Mouse (Mus musculus) neural tube, embryonic 12.5 days (tissue): ENCODE measurements around the gene Trim13. TPM values are rescaled to one million over a fixed set of nuclear protein-coding genes. Genes with fewer than 3 reads are reported as not detected.
A peak's percentile ranks its signal among the peaks of the same experiment; 100 is the strongest.

Experiments used
- ATAC-seq: fragments of 200-750 bp; cut with Nextera tagmentation; 2 replicates; pipeline ENCODE4 v1.8.0; 2017; ENCODE audit warnings: low read depth, mild to moderate bottlenecking, moderate TSS enrichment, moderate library complexity; ENCODE audit not compliant: low FRiP score
- H3K27ac ChIP-seq: fragments of 300-500 bp; sonication (generic); 2 replicates; pipeline ENCODE4 v1.5.1; 2016
- H3K27me3 ChIP-seq: fragments of 300-500 bp; sonication (generic); replicated peaks from 2 replicates; pipeline ENCODE4 v1.6.1; 2016; ENCODE audit warnings: mild to moderate bottlenecking
- H3K36me3 ChIP-seq: fragments of 300-500 bp; sonication (generic); 2 replicates; pipeline ENCODE4 v1.6.1; 2016; ENCODE audit warnings: mild to moderate bottlenecking
- H3K4me1 ChIP-seq: fragments of 300-500 bp; sonication (generic); 2 replicates; pipeline ENCODE4 v1.6.1; 2016
- H3K4me2 ChIP-seq: fragments of 300-500 bp; sonication (generic); replicated peaks from 2 replicates; pipeline ENCODE4 v1.6.1; 2016; ENCODE audit warnings: mild to moderate bottlenecking
- H3K4me3 ChIP-seq: fragments of 300-500 bp; sonication (generic); 2 replicates; pipeline ENCODE4 v1.5.1; 2016
- H3K9ac ChIP-seq: fragments of 300-500 bp; sonication (generic); 2 replicates; pipeline ENCODE4 v1.6.1; 2016; ENCODE audit warnings: mild to moderate bottlenecking
- H3K9me3 ChIP-seq: fragments of 300-500 bp; sonication (generic); 2 replicates; pipeline ENCODE4 v1.6.1; 2016; ENCODE audit warnings: mild to moderate bottlenecking
- WGBS: fragments of 180-500 bp; shearing (Covaris S2); methylation state at CpG from one replicate; pipeline ENCODE4 v1.1.7; 2016; 5-methylcytosine and 5-hydroxymethylcytosine counted together
- microRNA counts: library from miRNA; unstranded; fragments of <30 nt; microRNA quantifications from one replicate; lab custom pipeline; 2017
- microRNA-seq: library from miRNA; unstranded; fragments of <30 nt; microRNA quantifications from one replicate; pipeline ENCODE4, GENCODE M21; 2017
- polyA plus RNA-seq: library from polyadenylated mRNA; unstranded; fragments of >200 nt; fragmentation: Nextera tagmentation; extraction: Ambion mirVana; gene quantifications from 2 replicates; pipeline ENCODE4 v1.2.1, GENCODE M21; 2016

Trim13 gene
- polyA plus RNA-seq, 1 experiment from 2014 or later, result 46.5 TPM

DNA sequence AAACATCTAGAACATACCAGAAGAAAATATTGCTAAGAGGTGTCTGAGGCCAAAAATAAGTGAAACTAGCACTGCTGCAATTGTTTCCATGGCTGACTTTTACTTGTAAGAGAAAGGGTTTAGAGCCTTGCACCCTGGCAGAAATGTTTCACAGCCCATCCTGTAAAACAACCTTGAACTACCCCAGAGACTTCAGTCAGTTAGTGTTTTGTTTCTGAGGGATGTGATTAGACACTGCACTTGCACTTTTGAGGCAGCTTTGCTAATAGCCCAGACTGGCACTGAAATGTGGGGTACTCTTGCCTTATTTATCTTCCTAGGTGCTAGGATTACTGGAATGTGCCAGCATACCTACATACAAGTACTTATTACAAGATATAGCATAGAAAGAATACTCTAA lies 37.9 kb downstream of the Trim13 start:
- no peak for ATAC-seq
- H3K36me3 ChIP-seq, result no peaks in the 10 kb centered on the region
- H3K4me3 ChIP-seq, result no peak overlapping the region
- no peak overlapping the region for H3K9ac ChIP-seq
- H3K27ac ChIP-seq, result no peak overlapping the region
- H3K4me1 ChIP-seq, result no peaks in the 10 kb centered on the region
- no peak overlapping the region for H3K4me2 ChIP-seq
- H3K9me3 ChIP-seq, result no peaks in the 10 kb centered on the region
- H3K27me3 ChIP-seq, result no peaks in the 10 kb centered on the region

DNA sequence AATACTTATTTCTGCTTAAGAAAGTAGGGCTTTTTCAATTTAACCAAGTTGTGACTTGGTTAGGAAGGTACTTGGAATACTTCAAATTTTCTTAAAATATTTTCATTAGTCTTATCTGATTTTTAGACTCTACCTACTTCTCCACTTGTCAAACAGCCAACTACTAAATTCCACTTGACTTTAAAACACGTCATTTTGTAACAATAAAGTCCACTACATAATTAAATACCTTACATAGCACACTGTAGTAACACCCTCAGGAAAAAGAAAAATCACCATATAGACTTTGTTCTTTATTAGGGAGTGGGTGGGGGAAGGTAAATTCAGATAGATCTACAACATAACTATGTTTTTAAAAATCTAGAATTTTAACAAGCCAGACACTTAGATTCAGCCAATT lies 44.6 kb downstream of the Trim13 start:
- Histone ChIP-seq H3K9me3 (no peaks in the 10 kb centered on the region), H3K27me3 (no peaks in the 10 kb centered on the region), H3K4me2 (no peak overlapping the region), H3K9ac (no peak overlapping the region), H3K4me1 (no peaks in the 10 kb centered on the region), H3K36me3 (no peaks in the 10 kb centered on the region), H3K4me3 (no peak overlapping the region), H3K27ac (no peak overlapping the region)
- 83% methylated on average over 1 of the region's 1 CpGs for WGBS
- ATAC-seq, result no peak

DNA sequence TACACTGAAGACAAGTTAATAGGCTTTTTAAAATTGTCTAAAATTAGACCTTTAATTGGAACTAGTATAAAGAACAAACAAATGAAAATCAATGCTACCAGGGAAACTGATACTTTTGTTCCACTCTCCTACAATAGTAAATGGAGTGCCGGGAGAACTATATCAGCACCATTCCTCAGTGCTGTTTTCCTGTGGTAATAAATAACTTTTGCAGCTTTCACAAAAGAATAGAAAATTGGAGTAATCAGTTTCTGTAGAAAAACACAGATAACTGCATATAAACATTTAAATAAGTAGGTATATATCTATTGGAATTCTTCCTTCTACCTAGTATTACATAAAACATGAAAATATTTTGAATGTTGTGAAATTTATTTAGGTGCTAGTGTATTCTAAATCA lies 47.5 kb downstream of the Trim13 start:
- no peaks in the 10 kb centered on the region for H3K36me3 ChIP-seq
- H3K9ac ChIP-seq, result no peak overlapping the region
- H3K4me1 ChIP-seq, result no peaks in the 10 kb centered on the region
- no peaks in the 10 kb centered on the region for H3K9me3 ChIP-seq
- no peak overlapping the region for H3K4me3 ChIP-seq
- H3K27me3 ChIP-seq, result no peaks in the 10 kb centered on the region
- 10% methylated on average over 1 of the region's 1 CpGs for WGBS
- ATAC-seq, result no peak
- no peak overlapping the region for H3K27ac ChIP-seq
- no peak overlapping the region; the same call in 1 of the 2 replicates for H3K4me2 ChIP-seq

DNA sequence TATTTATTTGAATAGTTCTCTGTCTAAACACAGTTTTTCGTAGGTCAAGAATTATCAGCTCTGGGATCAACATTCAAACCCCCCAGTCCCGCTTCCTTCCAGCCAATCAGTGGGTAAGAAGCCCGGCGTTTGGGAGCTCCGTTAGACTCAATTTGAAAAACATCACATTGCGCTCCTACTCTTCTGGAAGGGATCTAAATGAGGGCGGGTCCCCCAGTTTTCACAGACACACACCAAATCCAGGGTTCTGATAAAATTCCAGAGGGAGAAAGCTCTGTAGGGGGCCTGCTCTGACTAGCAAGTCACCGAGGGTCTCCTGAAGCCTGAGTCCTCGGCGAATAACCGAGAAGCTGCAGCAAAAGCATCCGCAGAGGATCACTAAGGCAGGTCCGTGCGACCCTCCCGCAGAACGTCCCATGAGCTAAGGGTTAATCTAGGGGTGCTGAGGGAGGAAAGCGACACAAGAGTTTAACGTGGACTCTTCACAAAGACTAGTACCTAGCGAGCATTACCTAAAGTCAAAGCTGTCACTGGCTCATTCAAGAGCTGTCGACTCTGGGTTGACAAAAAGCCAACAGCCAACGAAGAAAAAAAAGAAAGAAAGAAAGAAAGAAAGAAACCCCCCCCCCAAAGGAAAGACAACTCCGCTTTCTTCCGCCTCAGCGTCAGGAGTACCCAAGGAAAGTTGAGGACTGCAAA lies 49.3 kb downstream of the Trim13 start:
- ATAC-seq, result no peak

DNA sequence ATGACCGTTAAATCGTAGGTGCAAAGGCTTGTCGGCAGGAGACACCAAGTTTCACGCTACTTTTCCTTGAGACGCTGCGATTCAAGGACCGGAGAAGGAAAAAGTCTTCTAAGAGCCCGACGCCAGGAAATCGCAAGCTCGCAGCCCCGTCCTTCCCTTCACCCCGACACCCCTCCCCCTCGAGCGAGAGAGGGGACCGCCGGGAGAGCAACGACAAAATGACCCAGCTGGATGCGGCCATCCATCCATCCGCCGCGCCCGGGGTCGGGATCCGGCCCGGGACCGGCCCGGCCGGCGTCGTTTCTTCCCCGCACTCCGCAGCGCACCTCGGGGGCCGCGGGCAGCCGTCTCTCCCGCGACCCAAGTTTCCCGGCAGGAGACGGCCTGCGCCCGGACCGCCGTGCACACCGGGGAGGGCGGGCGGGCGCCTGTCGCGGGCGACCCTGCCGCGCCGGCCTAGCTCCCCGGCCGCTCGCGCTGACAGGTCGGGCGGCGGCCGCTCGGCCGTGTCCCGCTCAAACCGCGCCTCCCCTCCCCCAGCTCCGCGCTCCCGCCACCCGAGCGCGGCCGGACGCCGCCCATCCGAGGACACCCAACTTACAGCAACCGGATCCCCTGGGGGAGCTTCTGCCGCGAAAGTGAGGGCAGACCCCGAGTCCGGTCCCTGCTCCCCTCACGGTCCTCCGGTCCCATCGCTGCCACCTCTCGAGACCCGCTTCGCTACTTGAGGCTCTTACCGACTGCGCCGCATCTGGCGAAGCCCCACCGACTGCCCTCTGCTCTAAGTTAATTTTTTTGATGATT lies 50.0 kb downstream of the Trim13 start:
- ATAC-seq, result peak; percentile 79
- Histone ChIP-seq H3K36me3 (no peaks in the 10 kb centered on the region), H3K9ac (peak overlapping the region; percentile 94), H3K4me1 (no peaks in the 10 kb centered on the region), H3K9me3 (no peaks in the 10 kb centered on the region), H3K4me2 (peak overlapping the region; percentile 71), H3K4me3 (peak overlapping the region; percentile 95), H3K27me3 (no peaks in the 10 kb centered on the region), H3K27ac (peak overlapping the region; percentile 69)
- WGBS, result 1% methylated on average over 86 of the region's 95 CpGs

More for the DNA sequence above, 49.3 kb downstream of the Trim13 start:
- H3K4me3 ChIP-seq, result peak overlapping the region; percentile 95
- H3K9ac ChIP-seq, result peak overlapping the region; percentile 94
- no peaks in the 10 kb centered on the region for H3K27me3 ChIP-seq
- no peaks in the 10 kb centered on the region for H3K36me3 ChIP-seq
- under 1% methylated on average over 24 of the region's 24 CpGs for WGBS
- H3K4me1 ChIP-seq, result no peaks in the 10 kb centered on the region
- H3K27ac ChIP-seq, result peak overlapping the region; percentile 69; the same call in 1 of the 2 replicates
- no peaks in the 10 kb centered on the region for H3K9me3 ChIP-seq
- peak overlapping the region; percentile 71 for H3K4me2 ChIP-seq

DNA sequence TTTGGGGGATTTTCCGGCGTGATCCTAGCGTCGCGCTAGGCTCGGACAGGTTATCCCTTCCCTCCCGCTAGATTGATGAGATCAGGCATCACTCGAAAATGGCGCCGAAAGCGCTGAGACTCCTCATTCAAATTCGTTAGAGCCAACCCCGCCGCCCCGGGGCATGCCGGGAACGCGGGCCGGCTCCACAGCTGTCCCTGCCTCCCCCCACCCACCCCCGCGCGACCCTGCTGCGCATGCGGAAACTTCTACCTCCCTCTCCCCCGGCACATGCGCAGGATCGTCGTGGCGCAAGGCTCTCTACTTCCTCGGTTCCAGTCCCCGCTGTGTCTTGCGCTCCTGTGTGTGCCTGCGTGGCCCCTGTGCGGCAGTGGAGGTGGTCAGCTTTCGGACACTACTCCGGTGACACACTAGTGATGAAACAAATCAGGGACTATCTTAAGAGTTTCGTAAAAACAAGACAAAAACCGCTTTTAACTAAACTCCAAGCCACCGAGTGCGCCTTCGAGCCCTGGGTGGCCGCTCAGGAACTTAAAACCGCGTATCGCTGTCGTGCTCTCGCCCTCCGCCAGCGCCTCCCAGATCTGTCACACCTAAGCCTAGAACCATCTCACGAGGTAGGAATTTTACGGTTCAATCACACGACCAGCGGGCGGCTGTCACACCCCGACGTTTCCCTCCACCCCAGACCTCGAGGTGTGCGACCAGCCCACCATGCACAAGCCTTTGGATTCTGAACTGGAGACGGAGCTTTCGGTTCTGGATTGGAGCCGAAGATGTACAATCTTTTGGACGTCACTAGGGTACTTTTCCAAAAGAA lies 50.8 kb downstream of the Trim13 start:
- H3K36me3 ChIP-seq, result no peaks in the 10 kb centered on the region
- H3K4me2 ChIP-seq, result peak overlapping the region; percentile 71
- ATAC-seq, result peak; percentile 95
- H3K4me3 ChIP-seq, result peak overlapping the region; percentile 95
- 3% methylated on average over 62 of the region's 62 CpGs for WGBS
- no peaks in the 10 kb centered on the region for H3K4me1 ChIP-seq
- H3K27ac ChIP-seq, result peak overlapping the region; percentile 69
- no peaks in the 10 kb centered on the region for H3K9me3 ChIP-seq
- H3K9ac ChIP-seq, result peak overlapping the region; percentile 94
- no peaks in the 10 kb centered on the region for H3K27me3 ChIP-seq

DNA sequence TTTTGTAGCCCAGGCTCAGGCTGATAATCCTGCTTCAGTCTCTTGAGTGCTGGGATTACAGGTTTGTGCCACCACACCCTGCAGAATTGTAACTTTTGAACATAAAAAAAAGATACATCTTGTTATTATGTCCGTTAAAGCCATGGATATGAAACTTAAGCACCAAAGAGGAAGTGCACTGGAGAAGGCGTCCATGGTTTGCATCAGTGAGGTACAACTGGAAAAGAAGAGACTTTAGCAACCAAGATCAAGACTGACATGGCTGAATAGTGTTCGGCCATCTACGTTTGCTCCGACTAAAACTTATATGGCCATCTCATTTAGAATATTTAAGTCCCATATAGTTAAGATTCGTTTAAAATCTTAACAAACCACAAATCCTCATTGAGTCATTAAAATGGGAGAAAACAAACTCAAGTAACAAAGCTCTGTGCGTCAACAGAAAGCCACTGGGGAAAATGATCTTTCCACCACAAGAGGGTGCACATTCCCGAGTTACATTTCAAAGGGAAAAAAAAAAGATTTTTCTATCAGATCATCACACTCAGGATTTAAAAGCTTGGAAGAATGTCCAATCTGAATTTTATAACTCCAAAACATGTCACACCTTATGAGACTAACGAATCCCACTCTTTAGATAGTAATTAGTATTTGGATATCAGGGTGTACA lies 52.4 kb downstream of the Trim13 start:
- no peak for ATAC-seq
- H3K9me3 ChIP-seq, result no peaks in the 10 kb centered on the region
- no peak overlapping the region for H3K9ac ChIP-seq
- no peak overlapping the region for H3K27ac ChIP-seq
- no peaks in the 10 kb centered on the region for H3K36me3 ChIP-seq
- H3K4me2 ChIP-seq, result no peak overlapping the region
- H3K4me3 ChIP-seq, result no peak overlapping the region
- 45% methylated on average over 9 of the region's 9 CpGs for WGBS
- H3K4me1 ChIP-seq, result no peaks in the 10 kb centered on the region
- no peaks in the 10 kb centered on the region for H3K27me3 ChIP-seq

MicroRNAs within 50 kb of the gene (microRNA counts, 519-probe panel; counts per million panel counts)
- microRNA mmu-miR-15a (lab: Ali Mortazavi, UCI) (7,431 counts per million, percentile 96 among the panel's probes with 10 or more counts), microRNA mmu-miR-16 (lab: Ali Mortazavi, UCI) (8,420 counts per million, percentile 99 among the panel's probes with 10 or more counts)

Small RNA genes within 50 kb of the gene (microRNA-seq; reads per million reads assigned to microRNA genes)
- gene Mir15a (3,412 reads per million, percentile 88 among the genes with 10 or more reads in this experiment), gene Mir16-1 (1,379 reads per million, percentile 82 among the genes with 10 or more reads in this experiment)

Other genes with a start within 250 kb of the Trim13 start
- gene Ebpl, start 237.8 kb upstream of the Trim13 start, polyA plus RNA-seq, result 9.5 and 9.7 TPM in 2 replicates
- 75.6 and 81.5 TPM in 2 replicates for gene Kpna3, start 158.4 kb upstream of the Trim13 start, polyA plus RNA-seq
- gene Spryd7, start 41.4 kb upstream of the Trim13 start, polyA plus RNA-seq, result 22.5 and 24.8 TPM in 2 replicates
- 1.8 and 2.1 TPM in 2 replicates for gene Kcnrg, start 9.2 kb downstream of the Trim13 start, polyA plus RNA-seq